Mouse (Mus musculus) cerebellum, postnatal 14 days (tissue): ENCODE results near the gene Ston1.
A peak's percentile ranks its signal among the peaks of the same experiment; 100 is the strongest.

Experiments
- DNase-seq, 2 experiments: peaks; one replicate each; pipeline ENCODE4 v3.0.0; 2021; ENCODE audit warnings: mixed read lengths in 2 of 2

Ston1 gene

GRCm38 (mm10) chr17:88588228-88588627 lies 9.3 kb upstream of the Ston1 start:
- no peak for DNase-seq

- DNase-seq, result peak; percentile 39 to 43
Observed at GRCm38 (mm10) chr17:88590251-88590650, 7.2 kb upstream of the Ston1 start.

GRCm38 (mm10) chr17:88595071-88595470 lies 2.4 kb upstream of the Ston1 start:
- DNase-seq, result no peak

GRCm38 (mm10) chr17:88596068-88596467 lies 1.4 kb upstream of the Ston1 start:
- no peak for DNase-seq

GRCm38 (mm10) chr17:88596544-88597221 lies 801 bp upstream of the Ston1 start:
- peak in 1 of 2 experiments; percentile 90 for DNase-seq

GRCm38 (mm10) chr17:88598056-88598420 lies 554 bp downstream of the Ston1 start:
- peak in 1 of 2 experiments; percentile 27 for DNase-seq

GRCm38 (mm10) chr17:88598570-88599368 lies 1.3 kb downstream of the Ston1 start:
- no peak for DNase-seq

GRCm38 (mm10) chr17:88600492-88601026 lies 3.1 kb downstream of the Ston1 start:
- no peak for DNase-seq

GRCm38 (mm10) chr17:88603943-88604342 lies 6.5 kb downstream of the Ston1 start:
- DNase-seq, result no peak

GRCm38 (mm10) chr17:88606056-88606455 lies 8.6 kb downstream of the Ston1 start:
- peak; percentile 39 to 49 for DNase-seq

GRCm38 (mm10) chr17:88609361-88609760 lies 11.9 kb downstream of the Ston1 start:
- no peak for DNase-seq

GRCm38 (mm10) chr17:88611057-88611456 lies 13.6 kb downstream of the Ston1 start:
- no peak for DNase-seq

GRCm38 (mm10) chr17:88613172-88613571 lies 15.7 kb downstream of the Ston1 start:
- no peak for DNase-seq

GRCm38 (mm10) chr17:88613721-88614120 lies 16.2 kb downstream of the Ston1 start:
- no peak for DNase-seq

- no peak for DNase-seq
Observed at GRCm38 (mm10) chr17:88614234-88614633, 16.8 kb downstream of the Ston1 start.

- no peak for DNase-seq
Observed at GRCm38 (mm10) chr17:88614733-88615132, 17.2 kb downstream of the Ston1 start.

GRCm38 (mm10) chr17:88615492-88616155 lies 18.1 kb downstream of the Ston1 start:
- no peak for DNase-seq

- no peak for DNase-seq
Observed at GRCm38 (mm10) chr17:88620935-88621334, 23.5 kb downstream of the Ston1 start.

- DNase-seq, result no peak
Observed at GRCm38 (mm10) chr17:88621374-88621773, 23.9 kb downstream of the Ston1 start.

- no peak for DNase-seq
Observed at GRCm38 (mm10) chr17:88622711-88623110, 25.2 kb downstream of the Ston1 start.

- no peak for DNase-seq
Observed at GRCm38 (mm10) chr17:88624386-88624785, 26.9 kb downstream of the Ston1 start.

GRCm38 (mm10) chr17:88625350-88625749 lies 27.9 kb downstream of the Ston1 start:
- DNase-seq, result no peak

- no peak for DNase-seq
Observed at GRCm38 (mm10) chr17:88625931-88626330, 28.4 kb downstream of the Ston1 start.
